Mouse (Mus musculus): ENCODE data around the gene Lipm. TPM values are rescaled to one million over a fixed set of nuclear protein-coding genes. Genes with fewer than 3 reads are reported as not detected.

Lipm gene
- total RNA-seq, 2 experiments from 2014 or later: not detected

DNA sequence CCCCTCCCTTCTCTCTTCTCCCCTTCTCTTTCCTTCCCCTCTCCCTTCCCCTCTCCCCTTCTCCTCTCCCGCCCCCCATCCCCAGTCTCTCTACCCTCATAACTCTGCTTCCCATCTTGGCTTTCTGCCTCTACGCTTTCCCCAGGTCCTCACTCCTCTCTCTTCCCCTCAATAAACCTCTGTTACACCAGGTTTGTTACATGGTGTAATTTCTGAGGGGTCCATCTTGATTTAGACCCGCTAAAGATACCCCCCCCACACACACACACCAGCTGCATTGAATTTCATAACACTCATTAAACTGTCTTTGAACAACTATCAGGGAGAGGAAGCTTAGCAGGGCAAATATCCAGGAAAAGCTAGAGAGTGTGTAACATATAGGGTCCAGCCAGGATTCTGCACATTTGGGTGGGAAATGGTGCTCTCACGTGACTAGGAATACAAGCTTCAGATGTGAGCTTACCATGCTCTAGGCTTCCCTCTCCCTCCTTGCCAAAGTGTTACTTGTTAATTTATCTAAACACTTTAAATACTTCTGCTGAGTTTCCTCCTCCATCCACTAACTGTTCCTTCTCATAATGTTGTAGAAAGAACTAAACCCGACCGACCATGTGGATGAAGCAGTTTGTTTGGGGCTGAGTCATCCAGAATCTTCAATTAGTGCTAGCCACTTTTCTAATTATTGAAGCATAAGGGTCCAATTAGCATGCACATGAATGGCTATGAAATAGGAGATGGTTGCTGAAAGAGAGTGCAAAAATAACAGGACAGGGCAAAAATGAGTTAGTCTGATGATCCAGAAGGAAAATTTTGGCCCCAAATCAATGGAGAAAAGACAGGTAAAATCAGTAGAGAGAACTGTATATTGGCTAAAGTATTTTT, 52.8 kb downstream of the Lipm start:
- no peak for DNase-seq (ENCODE audit: low spot score in 2 of 2)
- intact Hi-C loops (cut with DNase I): no loop called here

DNA sequence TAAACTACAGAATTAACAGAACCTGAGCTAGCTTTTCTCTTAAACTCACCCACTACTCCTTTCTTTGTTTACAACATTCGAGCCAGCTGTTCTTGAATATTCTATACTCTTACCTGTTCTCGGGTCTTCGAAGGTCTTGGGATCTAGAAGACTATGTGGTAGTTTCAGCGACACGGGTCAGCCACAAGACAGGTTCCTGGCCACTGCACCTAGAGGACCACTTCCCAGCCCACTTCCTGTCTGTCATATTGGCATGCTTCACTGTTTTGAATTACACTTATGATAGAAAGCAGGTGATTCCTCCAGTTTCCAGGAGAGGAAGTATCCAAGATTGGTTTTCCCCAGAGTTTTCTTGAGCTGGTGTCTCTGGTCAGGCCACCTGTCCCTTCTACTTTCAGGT, 62.0 kb downstream of the Lipm start:
- intact Hi-C loops (cut with DNase I): no loop called here
- DNase-seq (ENCODE audit: low spot score in 2 of 2): no peak

DNA sequence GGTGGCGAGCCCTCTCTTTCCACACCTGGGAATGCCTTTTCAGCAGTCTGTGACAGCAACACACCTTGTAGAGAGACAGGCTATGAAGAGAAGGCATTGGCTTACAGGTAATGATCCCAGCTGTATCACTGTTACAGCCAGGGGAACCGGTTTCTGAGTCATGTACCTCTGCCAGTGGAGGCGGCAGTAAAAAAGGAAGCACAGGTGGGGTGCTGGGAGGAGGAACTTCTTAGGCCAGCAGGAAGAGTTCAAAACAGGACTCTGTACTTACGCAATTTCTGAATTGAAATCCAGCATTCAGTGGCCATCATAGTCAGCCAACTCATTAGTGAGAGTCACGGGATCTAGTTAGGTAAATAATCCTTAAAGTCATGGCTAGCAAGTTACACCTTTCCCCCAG, 65.2 kb downstream of the Lipm start, which contains the start of gene Ankrd22:
TSS of gene Ankrd22 (minus strand) at position 163 of the 400 bp plus-strand sequence.
- no peak for DNase-seq (ENCODE audit: low spot score in 2 of 2)
- intact Hi-C loops (cut with DNase I): no loop called here

DNA sequence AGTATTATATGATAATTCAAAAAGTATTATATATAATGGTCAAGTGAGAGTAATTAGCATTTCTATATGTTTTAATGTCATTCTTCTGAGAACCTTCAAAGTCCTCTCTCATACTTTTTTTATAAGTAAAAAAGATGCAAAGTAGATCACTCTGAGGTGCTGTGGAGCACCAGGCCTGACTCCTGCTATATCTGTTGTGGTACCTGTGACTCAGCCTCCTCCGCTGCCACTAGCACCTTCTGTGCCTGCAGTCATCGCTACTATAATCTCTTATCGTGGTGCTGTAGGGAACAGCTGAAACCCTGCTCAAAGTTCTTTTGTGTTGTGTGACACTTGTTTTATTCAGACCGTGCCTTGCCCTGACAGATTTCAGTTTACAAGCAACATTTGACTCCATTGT, 65.7 kb downstream of the Lipm start:
- intact Hi-C loops (cut with DNase I): no loop called here
- no peak for DNase-seq (ENCODE audit: low spot score in 2 of 2)

DNA sequence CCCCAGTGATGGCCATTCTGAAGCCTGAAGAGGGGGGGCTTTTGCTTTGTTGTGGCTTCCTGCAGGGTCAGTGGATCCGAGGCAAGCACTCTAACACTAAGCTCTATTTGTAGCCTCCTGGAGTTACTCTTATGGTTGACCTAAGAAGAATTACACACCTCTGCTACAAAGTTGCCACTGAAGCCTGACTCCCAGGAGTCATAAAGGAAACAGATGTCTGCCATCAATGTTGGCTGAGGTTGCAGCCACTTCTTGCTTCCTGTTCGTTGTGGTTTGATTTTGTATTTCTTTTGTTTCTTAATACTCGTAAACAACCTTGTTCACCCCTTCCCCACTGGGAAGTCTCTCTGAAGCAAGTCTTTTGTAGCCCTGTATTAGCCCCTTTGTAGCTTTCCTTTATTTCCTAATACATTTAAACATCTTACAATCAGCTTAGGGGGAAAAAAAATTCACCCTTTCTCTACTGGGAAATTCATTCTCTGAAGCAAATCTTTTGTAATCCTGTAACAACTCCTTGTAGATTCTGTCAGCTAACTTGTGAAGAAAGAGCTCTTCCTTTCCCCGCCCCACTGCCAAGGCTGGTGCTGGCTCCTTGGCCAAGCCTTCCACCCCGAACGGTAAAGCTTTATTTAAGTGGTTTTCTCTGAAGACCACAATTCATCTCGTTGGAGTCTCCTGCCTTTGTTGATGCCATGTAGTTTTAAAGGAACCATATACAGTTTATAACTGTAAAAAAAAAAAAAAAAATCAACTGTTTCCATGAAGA, 67.3 kb downstream of the Lipm start:
- no peak for DNase-seq (ENCODE audit: low spot score in 2 of 2)
- intact Hi-C loops (cut with DNase I): no loop called here

DNA sequence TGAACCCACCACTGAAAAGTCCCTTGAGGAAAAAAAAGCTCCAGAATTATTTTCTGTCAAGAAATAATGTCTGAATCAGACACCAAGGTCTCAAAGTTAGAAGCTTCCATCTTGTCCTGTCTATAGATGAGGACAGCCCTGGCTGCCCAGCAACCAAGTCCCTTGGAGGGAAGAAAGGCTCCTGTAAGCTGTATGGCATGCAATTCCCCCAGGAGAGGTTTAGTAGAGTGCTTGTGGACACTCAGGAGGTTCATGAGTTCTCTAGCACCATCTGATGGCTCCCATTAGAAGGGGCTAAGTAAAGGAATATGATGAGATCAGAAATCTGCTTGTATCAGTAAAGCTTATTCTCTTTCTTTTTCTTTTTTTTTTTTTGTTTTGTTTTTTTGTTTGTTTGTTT, 68.4 kb downstream of the Lipm start:
- intact Hi-C loops (cut with DNase I): no loop called here
- no peak for DNase-seq (ENCODE audit: low spot score in 2 of 2)

DNA sequence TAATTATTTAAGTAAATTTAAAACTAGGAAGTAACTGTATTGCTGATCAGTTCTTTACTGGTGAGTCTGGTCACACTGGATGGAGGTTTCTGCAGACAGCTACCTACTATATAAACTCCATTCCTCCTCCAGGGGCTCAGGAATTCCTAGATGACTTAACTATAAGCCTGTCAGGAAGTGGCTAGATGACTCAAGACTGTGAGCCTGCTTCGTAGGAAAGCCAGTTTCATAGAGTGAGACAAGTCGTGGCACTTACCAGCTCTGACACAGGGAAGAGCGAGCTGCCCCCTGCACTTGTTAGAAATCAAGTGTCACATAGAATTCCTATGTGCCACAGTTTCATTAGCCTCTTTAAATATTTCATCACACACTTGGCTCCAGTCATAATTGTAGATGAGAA, 70.4 kb downstream of the Lipm start:
- intact Hi-C loops (cut with DNase I): no loop called here
- no peak for DNase-seq (ENCODE audit: low spot score in 2 of 2)

Small RNA genes within 50 kb of the gene (microRNA-seq; reads per million reads assigned to microRNA genes)
- not detected for gene Gm23334

Other genes with a start within 250 kb of the Lipm start
- not detected for gene Lipf, start 139.7 kb upstream of the Lipm start, total RNA-seq (2021)
- not detected for gene Lipk, start 92.6 kb upstream of the Lipm start, total RNA-seq (2021)
- gene Lipn, start 33.6 kb upstream of the Lipm start, total RNA-seq (2021): not detected
- under 1 TPM in 1 of 2 experiments, not detected in 1; 0.41 TPM for gene Ankrd22, start 65.1 kb downstream of the Lipm start, total RNA-seq (2021)
- 10 to 100 TPM; 18.0 to 18.4 TPM for gene Stambpl1, start 91.3 kb downstream of the Lipm start, total RNA-seq (2021)
- 10 to 100 TPM; 18.2 to 18.9 TPM for gene Acta2, start 154.7 kb downstream of the Lipm start, total RNA-seq (2021)
- 1 to 10 TPM; 1.6 to 1.7 TPM for gene Fas, start 189.7 kb downstream of the Lipm start, total RNA-seq (2021)

All from left cerebral cortex, postnatal 36 days (tissue).